Mouse (Mus musculus) brain, embryonic 14.5 days (tissue): ENCODE results near the gene Cdh20.

ENCODE experiments used
- CTCF ChIP-seq: fragments of 200-500 bp; IDR thresholded peaks from 2 replicates; pipeline ENCODE4 v1.5.1; 2012; ENCODE audit warnings: inconsistent platforms, mild to moderate bottlenecking, moderate library complexity, borderline replicate concordance; ENCODE audit not compliant: insufficient read depth, insufficient read length; ENCODE audit errors: extremely low read depth
- POLR2A ChIP-seq: fragments of 200-500 bp; IDR thresholded peaks from 2 replicates; pipeline ENCODE4 v1.6.1; 2012; ENCODE audit warnings: mild to moderate bottlenecking, inconsistent platforms, borderline replicate concordance; ENCODE audit not compliant: poor library complexity, insufficient read depth, insufficient read length, severe bottlenecking; ENCODE audit errors: extremely low read depth

DNA sequence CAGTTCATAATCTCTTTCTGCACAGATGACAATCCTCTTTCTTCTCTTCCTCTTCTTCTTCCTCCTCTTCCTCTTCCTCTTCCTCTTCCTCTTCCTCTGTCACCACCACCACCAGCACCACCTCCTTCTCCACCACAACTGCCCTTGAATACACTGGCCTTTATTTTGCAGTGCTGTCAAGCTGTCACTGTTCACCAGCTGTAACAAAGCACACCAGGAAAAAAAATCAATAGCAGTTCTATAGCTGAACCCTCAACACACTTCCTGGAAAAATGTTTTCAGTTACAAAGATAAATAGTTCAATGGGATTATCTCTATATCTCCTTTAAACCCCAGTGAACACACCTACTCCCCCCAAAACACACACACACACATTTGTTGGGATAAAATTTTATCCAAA, 224.1 kb downstream of the Cdh20 start:
- TF ChIP-seq CTCF (no peak), POLR2A (no peak)
